Mouse (Mus musculus) c-Kit-positive CD71-negative TER-119-negative erythroid progenitor cells, embryonic 14.5 days (primary cell): ENCODE results near the gene Tmem140.

Experiments
- DNase-seq: peaks from one replicate; pipeline ENCODE4 v3.0.0-alpha.2; 2013; ENCODE audit warnings: low read depth

The Tmem140 gene

GRCm38 (mm10) chr6:34907696-34908260 is 44.8 kb downstream of the Tmem140 start:
- no peak for DNase-seq

DNA sequence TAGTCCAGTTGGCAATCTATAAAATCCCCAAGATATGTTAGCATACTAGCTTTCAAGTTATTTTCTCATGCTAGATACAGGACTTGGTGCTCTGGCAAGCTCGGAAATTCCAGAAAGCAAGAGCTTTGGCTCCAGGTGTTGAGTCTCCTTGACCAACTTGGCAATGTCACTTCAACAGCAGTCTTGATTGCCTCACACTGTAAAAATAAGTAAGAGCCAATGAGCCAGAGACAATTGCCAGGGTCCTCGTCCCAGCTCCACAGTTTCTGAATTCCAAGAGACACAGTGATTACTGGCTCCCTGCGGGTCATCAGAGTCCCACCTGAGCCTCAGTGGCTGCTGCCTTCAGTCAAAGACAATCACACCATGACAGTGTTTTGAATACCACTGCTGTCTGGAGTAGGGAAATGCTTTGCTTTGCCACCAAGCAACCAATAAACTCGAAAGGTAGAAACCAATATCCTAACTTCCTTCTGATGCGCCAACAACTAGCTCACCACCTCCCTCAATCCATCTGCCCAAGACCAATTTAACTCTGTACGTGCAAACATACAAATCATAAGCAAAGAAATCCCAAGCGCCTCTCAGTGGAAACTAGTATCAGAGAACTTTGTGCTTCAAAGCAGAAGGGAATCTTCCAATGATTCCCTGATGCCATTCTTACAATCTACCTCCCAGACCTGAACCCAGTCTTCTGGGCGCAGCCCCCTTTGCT is 46.8 kb downstream of the Tmem140 start:
- no peak for DNase-seq

DNA sequence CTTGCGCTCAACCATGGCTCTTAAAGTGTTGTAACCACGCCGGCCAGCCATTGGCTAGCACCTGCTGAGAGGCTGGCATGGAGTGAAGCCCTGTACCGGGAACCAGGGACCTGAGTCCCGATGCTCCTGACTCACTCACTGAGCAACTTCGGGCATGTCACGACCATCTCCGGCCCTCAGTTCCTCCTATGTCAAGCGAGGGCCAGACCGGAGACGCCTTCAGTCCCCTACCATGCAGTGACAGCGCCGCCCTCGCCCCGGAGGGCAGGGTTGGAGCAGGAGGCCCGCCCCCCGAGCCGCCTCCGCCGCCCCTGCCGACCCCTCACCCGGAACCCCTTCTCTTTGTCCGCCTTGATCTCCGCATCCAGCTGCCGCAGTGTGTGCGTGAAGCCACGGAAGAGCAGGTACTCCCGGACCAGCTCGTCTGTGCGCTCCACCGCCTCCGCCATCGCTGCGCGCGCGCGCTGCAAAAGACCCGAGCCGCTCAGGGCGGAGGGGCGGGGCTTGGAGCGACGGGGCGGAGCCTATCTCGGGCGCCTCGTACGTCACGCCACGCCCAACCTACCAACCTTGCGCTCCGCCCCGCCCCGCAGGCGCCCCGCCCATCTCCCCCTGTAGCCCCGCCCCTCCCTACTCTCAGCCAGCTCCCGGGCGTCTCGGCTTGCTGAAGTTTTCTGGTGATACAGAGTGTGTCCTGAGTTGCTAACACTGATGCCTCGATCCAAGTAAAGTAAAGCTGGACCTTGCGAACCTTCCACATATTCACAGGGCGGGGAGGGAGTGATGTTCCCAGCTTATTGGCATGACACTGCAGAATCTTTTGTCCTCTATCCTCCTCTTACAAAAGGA is 47.6 kb downstream of the Tmem140 start, which contains the start of gene Wdr91:
TSS of gene Wdr91 (minus strand) at position 506 of the 849 bp plus-strand sequence.
- DNase-seq: peak; percentile 81

GRCm38 (mm10) chr6:34913341-34914040 is 50.5 kb downstream of the Tmem140 start:
- DNase-seq: no peak

DNA sequence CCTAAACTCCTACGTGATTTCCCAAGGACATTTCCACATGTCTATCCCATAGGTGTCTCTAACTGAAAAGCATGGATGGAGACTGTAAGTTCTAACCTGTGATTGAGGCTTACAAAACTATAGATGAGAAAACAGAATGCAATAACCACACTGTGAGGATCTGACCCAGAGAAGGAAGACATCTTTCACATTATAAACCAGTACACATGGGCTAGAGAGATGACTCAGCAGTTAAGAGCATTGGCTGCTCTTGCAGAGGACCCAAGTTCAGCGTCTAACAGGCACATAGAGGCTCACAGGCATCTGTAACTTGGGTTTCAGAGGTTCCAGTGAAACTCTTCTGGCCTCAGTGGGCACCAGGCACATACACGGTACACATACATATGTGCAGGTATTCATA is 51.5 kb downstream of the Tmem140 start:
- DNase-seq: no peak

- DNase-seq: no peak
Observed at GRCm38 (mm10) chr6:34919146-34919545, 56.2 kb downstream of the Tmem140 start.

- no peak for DNase-seq
Observed at GRCm38 (mm10) chr6:34919956-34920355, 57.0 kb downstream of the Tmem140 start, which contains the start of gene Stra8. Gene Stra8 (plus strand): TSS chr6:34920163.

- no peak for DNase-seq
Observed at GRCm38 (mm10) chr6:34920631-34921030, 57.7 kb downstream of the Tmem140 start.

- peak; percentile 49 for DNase-seq
Observed at GRCm38 (mm10) chr6:34921941-34922340, 59.0 kb downstream of the Tmem140 start.
